Mouse (Mus musculus): ENCODE measurements around the gene Arvcf. TPM values are rescaled to one million over a fixed set of nuclear protein-coding genes. Genes with fewer than 3 reads are reported as not detected.

The Arvcf gene
- polyA plus RNA-seq, 1 experiment from 2014 or later: 8.7 TPM

DNA sequence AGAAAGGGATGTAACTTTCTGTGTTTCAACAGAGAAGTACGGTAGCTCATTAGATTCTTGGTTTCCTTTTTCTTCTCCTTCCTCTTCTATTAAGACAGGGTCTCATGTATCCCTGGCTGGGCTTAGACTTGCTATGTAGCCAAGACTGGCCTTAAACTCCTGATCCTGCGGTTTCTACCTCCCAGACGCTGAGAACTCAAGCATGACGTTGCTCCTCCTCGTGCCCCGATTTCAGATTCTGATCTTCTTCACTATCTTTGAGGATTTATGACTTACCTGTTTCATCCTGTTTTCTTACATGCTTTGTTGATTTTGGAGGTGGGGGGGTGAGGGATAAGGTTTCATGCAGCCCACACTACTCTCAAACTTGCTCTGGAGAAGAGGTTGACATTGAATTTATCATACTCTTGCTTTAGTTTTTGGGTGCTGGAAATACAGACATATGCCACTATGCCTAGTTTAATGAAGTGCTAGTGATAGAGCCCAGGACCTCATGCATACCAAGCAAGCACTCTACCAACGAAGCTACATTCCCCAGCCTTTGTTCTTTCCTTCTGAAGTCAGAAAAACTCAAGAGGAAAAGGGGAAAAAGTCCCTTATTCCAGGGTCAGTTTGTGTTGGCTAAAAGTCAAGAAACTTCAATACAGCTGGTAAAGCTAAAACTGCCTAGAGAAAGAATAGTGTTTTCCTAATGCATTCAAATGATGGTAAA is 75.4 kb downstream of the Arvcf start:
- Histone ChIP-seq H3K4me3 (ENCODE audit: low read depth, low read length) (no peak overlapping the region), H3K9ac (ENCODE audit: low read length) (no peak overlapping the region), H3K27me3 (ENCODE audit: control insufficient read depth, insufficient read depth, low read length) (no peaks in the 10 kb centered on the region), H3K36me3 (ENCODE audit: control insufficient read depth, insufficient read depth, low read length) (0 out of 2 replicates have a peak, but pooled peaks cover 3% of the 10 kb centered on the region), H3K4me2 (replicated peaks; ENCODE audit: low read depth) (no peak overlapping the region), H3K27ac (replicated peaks) (no peak overlapping the region), H3K9me3 (ENCODE audit: control insufficient read depth, low read length) (no peaks in the 10 kb centered on the region), H3K4me1 (replicated peaks; ENCODE audit: control insufficient read depth, insufficient read depth) (no peaks in the 10 kb centered on the region)
- TF ChIP-seq CTCF (IDR thresholded peaks at IDR 0.05; ENCODE audit: low read depth): no peak
- no peak for DNase-seq (ENCODE audit: low spot score)
- WGBS: 77% methylated on average over 7 of the region's 7 CpGs
- ATAC-seq (ENCODE audit: low FRiP score, low TSS enrichment): no peak

- Histone ChIP-seq H3K27me3 (ENCODE audit: control insufficient read depth, insufficient read depth, low read length) (no peaks in the 10 kb centered on the region), H3K4me3 (ENCODE audit: low read depth, low read length) (no peak overlapping the region), H3K4me2 (replicated peaks; ENCODE audit: low read depth) (no peak overlapping the region), H3K9ac (ENCODE audit: low read length) (no peak overlapping the region), H3K36me3 (ENCODE audit: control insufficient read depth, insufficient read depth, low read length) (0 out of 2 replicates have a peak, but pooled peaks cover 3% of the 10 kb centered on the region), H3K9me3 (ENCODE audit: control insufficient read depth, low read length) (no peaks in the 10 kb centered on the region), H3K27ac (replicated peaks) (no peak overlapping the region), H3K4me1 (replicated peaks; ENCODE audit: control insufficient read depth, insufficient read depth) (no peaks in the 10 kb centered on the region)
- WGBS: 77% methylated on average over 5 of the region's 5 CpGs
- TF ChIP-seq CTCF (IDR thresholded peaks at IDR 0.05; ENCODE audit: low read depth) (no peak), EP300 (optimal IDR thresholded peaks at IDR 0.05) (no peak)
- DNase-seq (ENCODE audit: low spot score): no peak
- ATAC-seq (ENCODE audit: low FRiP score, low TSS enrichment): no peak
Measured at GRCm38 (mm10) chr16:18423915-18424265, 75.9 kb downstream of the Arvcf start.

DNA sequence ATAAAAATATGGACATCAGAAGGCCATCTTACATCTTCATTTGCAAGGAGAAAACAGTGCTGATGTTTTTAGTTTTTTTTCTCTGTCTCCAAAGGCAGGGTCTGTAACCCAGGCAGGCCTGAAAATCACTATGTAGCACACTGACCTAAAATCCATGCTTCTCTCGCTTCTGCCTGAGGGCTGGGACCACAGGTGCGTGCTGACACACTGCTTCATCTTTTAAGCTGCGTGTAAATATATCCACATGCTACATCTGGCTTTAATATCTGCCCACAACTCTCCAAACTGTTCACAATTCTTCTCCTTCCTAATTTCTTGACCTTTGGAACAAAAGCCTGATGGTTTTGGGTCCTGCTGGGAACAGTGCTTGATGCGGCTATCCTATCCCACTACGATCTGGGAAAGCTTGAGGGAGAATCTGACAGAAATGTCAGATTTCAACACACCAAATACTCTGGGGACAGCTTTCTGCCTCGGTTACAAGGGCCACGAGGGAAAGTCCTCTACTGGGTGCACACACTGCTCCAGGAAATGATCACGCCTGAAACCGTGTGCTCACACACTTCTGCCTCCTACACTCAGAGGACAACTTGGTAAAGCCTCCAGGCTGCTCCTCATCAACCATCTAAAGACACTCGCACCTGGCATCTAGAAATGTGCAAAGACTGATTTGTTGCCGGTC is 76.5 kb downstream of the Arvcf start:
- DNase-seq (ENCODE audit: low spot score): no peak
- peak overlapping the region; percentile 20 for H3K4me2 ChIP-seq (replicated peaks; ENCODE audit: low read depth)
- no peak overlapping the region for H3K9ac ChIP-seq (ENCODE audit: low read length)

GRCm38 (mm10) chr16:18425475-18426214 is 77.7 kb downstream of the Arvcf start:
- H3K9ac ChIP-seq (ENCODE audit: low read length): peak overlapping the region; percentile 87
- TF ChIP-seq EP300 (optimal IDR thresholded peaks at IDR 0.05): no peak
- no peak for TF ChIP-seq CTCF (IDR thresholded peaks at IDR 0.05; ENCODE audit: low read depth)
- H3K9me3 ChIP-seq (ENCODE audit: control insufficient read depth, low read length): no peaks in the 10 kb centered on the region
- no peaks in the 10 kb centered on the region for H3K27me3 ChIP-seq (ENCODE audit: control insufficient read depth, insufficient read depth, low read length)
- 8% methylated on average over 10 of the region's 10 CpGs for WGBS
- no peak for ATAC-seq (ENCODE audit: low FRiP score, low TSS enrichment)
- peak overlapping the region; percentile 88 for H3K27ac ChIP-seq (replicated peaks)
- H3K4me3 ChIP-seq (ENCODE audit: low read depth, low read length): peak overlapping the region; percentile 77
- no peak for DNase-seq (ENCODE audit: low spot score)
- no peaks in the 10 kb centered on the region for H3K4me1 ChIP-seq (replicated peaks; ENCODE audit: control insufficient read depth, insufficient read depth)
- 0 out of 2 replicates have a peak, but pooled peaks cover 3% of the 10 kb centered on the region for H3K36me3 ChIP-seq (ENCODE audit: control insufficient read depth, insufficient read depth, low read length)
- peak overlapping the region; percentile 87 for H3K4me2 ChIP-seq (replicated peaks; ENCODE audit: low read depth)

More for the DNA sequence above, 76.5 kb downstream of the Arvcf start:
- H3K27me3 ChIP-seq (ENCODE audit: control insufficient read depth, insufficient read depth, low read length): no peaks in the 10 kb centered on the region
- 0 out of 2 replicates have a peak overlapping the region, but pooled peaks have one; percentile 14 for H3K27ac ChIP-seq (replicated peaks)
- H3K4me1 ChIP-seq (replicated peaks; ENCODE audit: control insufficient read depth, insufficient read depth): no peaks in the 10 kb centered on the region
- H3K9me3 ChIP-seq (ENCODE audit: control insufficient read depth, low read length): no peaks in the 10 kb centered on the region
- H3K36me3 ChIP-seq (ENCODE audit: control insufficient read depth, insufficient read depth, low read length): 0 out of 2 replicates have a peak, but pooled peaks cover 3% of the 10 kb centered on the region
- WGBS: 73% methylated on average over 11 of the region's 11 CpGs
- TF ChIP-seq CTCF (IDR thresholded peaks at IDR 0.05; ENCODE audit: low read depth) (no peak), EP300 (optimal IDR thresholded peaks at IDR 0.05) (no peak)
- ATAC-seq (ENCODE audit: low FRiP score, low TSS enrichment): no peak
- no peak overlapping the region for H3K4me3 ChIP-seq (ENCODE audit: low read depth, low read length)

- H3K9ac ChIP-seq (ENCODE audit: low read length): peak within 1 kb of the TSS; percentile 87
- no peaks in the 10 kb centered on the region for H3K27me3 ChIP-seq (ENCODE audit: control insufficient read depth, insufficient read depth, low read length)
- no peaks in the 10 kb centered on the region for H3K9me3 ChIP-seq (ENCODE audit: control insufficient read depth, low read length)
- 0 out of 2 replicates have a peak, but pooled peaks cover 3% of the 10 kb centered on the region for H3K36me3 ChIP-seq (ENCODE audit: control insufficient read depth, insufficient read depth, low read length)
- under 1% methylated on average over 52 of the region's 52 CpGs for WGBS
- peak within 1 kb of the TSS; percentile 87 for H3K4me2 ChIP-seq (replicated peaks; ENCODE audit: low read depth)
- peak within 1 kb of the TSS; percentile 88 for H3K27ac ChIP-seq (replicated peaks)
- peak within 1 kb of the TSS; percentile 77 for H3K4me3 ChIP-seq (ENCODE audit: low read depth, low read length)
- DNase-seq (ENCODE audit: low spot score) (peak; percentile 93), ATAC-seq (ENCODE audit: low FRiP score, low TSS enrichment) (peak; percentile 84)
- TF ChIP-seq CTCF (IDR thresholded peaks at IDR 0.05; ENCODE audit: low read depth): peak; percentile 77
- TF ChIP-seq EP300 (optimal IDR thresholded peaks at IDR 0.05): no peak
- no peaks in the 10 kb centered on the region for H3K4me1 ChIP-seq (replicated peaks; ENCODE audit: control insufficient read depth, insufficient read depth)
Measured at GRCm38 (mm10) chr16:18426215-18426791, 78.3 kb downstream of the Arvcf start, which contains the start of gene Txnrd2. Gene Txnrd2 (plus strand): TSS chr16:18426384.
